Mouse (Mus musculus) embryo, embryonic 10.5 days (tissue): ENCODE data around the gene Slc26a6.

Experiments
- DNase-seq: peaks from one replicate; pipeline ENCODE4 v3.0.0-alpha.2; 2015; ENCODE audit warnings: low spot score

The Slc26a6 gene

GRCm38 (mm10) chr9:108847374-108847773 is 5.7 kb upstream of the Slc26a6 start:
- no peak for DNase-seq

DNA sequence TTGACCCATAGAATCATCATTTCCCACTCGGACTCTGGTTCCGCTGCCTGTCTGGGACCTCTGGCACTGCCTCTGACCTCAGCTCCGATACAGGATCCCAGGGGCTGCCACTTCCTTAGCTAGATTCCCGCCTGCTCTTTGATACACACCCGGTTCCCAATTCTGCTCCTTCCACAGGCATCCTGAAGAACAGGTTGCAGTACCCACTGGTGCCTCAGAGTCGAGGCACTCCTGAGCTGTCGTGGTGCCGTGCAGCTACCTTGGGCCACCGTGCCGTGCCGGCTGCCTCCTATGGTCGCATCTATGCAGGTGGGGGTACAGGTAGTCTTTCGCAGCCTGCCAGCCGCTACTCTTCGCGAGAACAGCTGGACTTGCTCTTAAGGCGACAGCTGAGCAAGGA is 4.7 kb upstream of the Slc26a6 start:
- DNase-seq, result no peak

GRCm38 (mm10) chr9:108853635-108854240 is 655 bp downstream of the Slc26a6 start:
- DNase-seq, result peak; percentile 97

DNA sequence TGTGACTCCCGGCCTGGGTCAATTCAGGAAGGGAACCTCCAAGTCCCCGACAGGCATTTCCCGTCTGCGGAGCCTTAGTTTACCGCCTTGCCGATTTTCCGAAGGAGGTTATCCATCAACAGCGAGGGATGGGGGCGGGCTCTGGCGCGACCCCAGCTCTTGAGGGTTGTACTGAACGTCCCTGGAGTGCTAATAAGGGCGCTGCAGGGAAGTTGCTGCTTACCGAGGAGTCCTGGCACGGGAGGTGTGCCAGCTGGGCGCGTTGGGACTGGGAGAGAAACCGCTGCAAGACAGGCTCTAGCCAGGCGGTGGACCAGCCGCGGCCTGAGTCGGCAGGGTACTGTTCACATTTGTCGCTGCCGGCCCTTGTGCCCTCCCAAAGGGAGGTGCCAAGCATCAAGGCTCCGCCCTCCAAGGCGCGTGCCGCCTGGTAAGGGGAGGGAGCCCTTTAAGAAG is 1.2 kb downstream of the Slc26a6 start:
- peak; percentile 92 for DNase-seq

DNA sequence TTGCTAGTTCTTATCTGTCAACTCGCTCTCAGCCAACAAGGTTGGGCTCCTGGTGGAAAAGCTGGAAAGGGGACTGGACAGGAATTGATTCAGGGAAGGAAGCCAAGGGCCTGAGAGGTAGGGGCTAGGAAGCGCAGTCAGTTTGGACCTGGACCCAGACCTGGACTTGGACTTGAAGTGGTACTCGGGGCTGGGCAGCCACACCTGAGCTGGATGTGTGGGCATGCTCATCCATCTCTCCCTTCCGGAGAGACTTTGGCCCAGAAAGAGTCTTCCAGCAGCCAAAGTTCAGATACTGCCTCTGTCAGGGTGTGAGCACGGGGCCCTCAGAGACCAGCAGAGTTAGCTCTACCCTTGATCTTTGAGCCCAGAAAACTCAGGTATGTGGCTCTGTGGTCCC is 2.3 kb downstream of the Slc26a6 start:
- DNase-seq, result no peak

GRCm38 (mm10) chr9:108858792-108859527 is 5.9 kb downstream of the Slc26a6 start:
- DNase-seq, result no peak

DNA sequence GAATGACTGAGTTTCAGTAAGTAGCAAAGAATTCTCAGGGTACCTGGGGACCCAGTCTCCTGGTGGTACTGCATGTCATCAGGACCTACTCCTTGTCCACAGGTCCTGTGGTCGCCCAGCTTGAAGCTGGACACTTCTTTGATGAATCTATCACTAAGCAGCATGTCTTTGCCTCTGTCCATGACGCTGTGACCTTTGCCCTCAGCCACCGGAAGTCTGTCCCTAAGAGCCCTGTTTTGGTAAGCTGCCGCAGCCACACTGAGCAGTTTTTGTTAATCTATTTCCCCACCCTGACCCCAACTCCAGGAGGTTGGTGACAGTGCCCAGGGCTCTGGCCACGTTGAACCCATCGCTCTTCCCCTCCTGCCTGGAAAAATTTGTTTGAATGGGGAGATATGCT is 59.2 kb downstream of the Slc26a6 start:
- no peak for DNase-seq

DNA sequence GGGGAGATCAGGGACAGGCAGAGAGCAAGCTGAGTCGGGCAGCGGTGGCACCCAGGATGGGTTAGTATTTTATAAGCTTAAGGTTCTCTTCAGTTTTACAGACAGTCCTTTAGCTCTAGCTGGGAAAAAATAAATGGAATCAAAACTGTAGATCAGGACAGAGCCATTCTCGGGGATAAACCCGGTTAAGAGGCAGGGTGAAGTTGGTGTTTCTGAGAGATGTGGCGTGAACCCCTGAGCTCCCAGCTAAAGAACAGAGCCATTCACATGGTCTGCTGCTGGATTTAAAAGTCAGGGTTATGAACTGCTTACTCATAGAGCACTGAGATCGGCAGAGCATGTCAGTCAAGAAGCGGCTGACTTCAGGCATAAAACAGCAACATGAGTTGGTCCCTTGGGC is 60.1 kb downstream of the Slc26a6 start:
- DNase-seq, result no peak

- no peak for DNase-seq
Observed at GRCm38 (mm10) chr9:108913621-108914020, 60.5 kb downstream of the Slc26a6 start.

GRCm38 (mm10) chr9:108914491-108914890 is 61.4 kb downstream of the Slc26a6 start, which contains the start of gene Tmem89:
TSS of gene Tmem89 (plus strand) at chr9:108914619.
- no peak for DNase-seq

- no peak for DNase-seq
Observed at GRCm38 (mm10) chr9:108925897-108926296, 72.8 kb downstream of the Slc26a6 start.

- DNase-seq, result no peak
Observed at GRCm38 (mm10) chr9:108928424-108928823, 75.3 kb downstream of the Slc26a6 start.

DNA sequence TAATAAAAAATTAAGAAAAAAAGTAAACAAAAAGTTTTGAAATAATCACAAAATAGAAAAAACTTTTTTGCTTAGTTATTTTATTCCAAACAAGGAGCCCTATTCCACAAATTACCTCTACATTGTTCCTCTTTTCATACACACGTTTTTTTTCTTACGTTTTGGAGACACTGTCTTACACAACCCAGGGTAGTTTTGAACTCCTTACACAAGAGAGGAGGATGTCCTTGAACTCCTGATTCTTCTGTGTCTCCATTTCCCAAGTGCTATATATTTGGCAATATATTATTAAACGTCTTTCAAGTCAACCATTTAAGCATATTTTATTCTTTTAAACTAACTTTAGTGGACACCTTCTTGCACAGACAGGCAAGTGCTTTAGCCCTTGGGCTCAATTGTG is 82.9 kb downstream of the Slc26a6 start:
- DNase-seq, result no peak

DNA sequence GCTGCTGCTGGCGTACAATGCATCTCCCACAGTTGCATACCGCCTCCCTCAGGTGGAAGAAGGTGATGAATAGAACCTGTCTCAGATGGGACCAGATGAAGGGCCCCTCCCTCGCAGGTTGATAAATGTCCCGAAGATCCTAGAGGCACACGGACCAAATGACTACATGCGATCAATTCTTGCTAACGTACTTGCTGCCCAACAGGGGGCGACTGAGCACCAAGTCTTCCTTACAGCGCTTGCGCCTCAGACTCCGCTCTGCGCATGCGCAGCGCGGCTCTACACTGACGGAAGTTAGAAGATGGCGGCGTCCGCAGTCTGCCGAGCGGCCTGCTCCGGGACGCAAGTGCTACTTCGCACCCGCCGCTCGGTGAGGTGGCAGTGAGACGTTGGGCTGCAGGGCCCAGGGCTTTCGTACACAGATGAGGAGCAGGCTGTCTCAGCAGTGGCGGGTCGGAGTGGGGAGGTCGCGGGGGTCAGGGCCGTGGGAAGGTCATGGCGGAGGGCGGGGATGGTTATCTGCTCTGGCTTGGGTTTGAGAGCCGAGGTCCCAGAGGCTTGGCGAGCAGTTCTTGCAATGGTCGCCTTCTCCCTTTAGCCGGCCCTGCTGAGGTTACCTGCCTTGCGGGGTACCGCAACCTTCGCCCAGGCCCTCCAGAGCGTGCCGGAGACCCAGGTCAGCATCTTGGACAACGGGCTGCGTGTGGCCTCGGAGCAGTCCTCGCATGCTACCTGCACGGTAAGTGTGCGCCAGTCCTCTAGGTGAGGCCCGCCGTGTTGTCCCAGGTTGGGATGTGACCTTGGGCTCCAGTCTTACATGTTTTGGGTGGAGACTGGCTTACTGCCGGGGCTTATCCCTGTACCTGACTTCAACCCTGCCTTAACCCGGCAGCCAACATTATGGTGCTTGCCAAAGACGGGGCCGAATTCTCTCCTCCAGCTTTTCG is 83.6 kb downstream of the Slc26a6 start, which contains the start of gene Uqcrc1:
Gene Uqcrc1 (plus strand): TSS at position 216 of the 947 bp plus-strand sequence.
- DNase-seq, result peak; percentile 98

DNA sequence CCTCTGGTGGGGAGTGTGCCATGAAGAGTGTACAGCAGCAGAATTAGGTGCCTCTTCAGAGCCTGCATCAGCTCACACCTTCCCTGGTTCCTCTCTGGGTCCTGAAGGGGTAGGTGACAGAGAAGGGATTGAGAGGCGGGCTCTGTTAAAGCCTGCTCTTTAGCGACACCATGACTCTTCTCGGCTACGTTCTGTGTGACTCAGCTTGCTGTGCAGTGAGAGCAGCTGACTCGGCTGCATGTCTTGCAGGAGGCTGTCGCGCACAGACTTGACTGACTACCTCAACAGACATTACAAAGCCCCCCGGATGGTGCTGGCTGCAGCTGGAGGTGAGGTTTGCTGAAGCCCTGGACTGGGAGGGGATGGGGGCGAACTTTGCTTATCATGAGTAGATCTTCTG is 92.0 kb downstream of the Slc26a6 start:
- no peak for DNase-seq

DNA sequence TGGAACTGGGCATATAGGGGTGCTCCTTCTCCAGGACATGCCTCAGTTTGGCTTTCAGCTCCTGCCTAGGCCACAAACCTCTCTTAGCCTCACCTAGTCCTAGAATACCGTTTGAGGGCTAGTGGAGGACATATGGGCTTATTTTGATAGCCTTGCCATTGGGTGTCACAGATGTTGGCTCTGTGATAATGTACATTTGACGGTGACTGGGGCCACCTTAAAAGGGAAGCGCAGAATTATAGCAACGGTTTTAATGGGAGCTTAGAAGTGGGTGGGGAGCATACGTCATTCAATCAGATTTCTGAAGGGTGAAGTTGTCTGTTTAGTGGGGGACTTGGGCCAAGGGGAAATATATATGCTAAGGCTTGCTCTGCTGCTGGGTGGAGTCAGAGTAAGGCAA is 92.5 kb downstream of the Slc26a6 start:
- no peak for DNase-seq

- DNase-seq, result peak; percentile 50
Observed at GRCm38 (mm10) chr9:108949231-108949966, 96.3 kb downstream of the Slc26a6 start.

DNA sequence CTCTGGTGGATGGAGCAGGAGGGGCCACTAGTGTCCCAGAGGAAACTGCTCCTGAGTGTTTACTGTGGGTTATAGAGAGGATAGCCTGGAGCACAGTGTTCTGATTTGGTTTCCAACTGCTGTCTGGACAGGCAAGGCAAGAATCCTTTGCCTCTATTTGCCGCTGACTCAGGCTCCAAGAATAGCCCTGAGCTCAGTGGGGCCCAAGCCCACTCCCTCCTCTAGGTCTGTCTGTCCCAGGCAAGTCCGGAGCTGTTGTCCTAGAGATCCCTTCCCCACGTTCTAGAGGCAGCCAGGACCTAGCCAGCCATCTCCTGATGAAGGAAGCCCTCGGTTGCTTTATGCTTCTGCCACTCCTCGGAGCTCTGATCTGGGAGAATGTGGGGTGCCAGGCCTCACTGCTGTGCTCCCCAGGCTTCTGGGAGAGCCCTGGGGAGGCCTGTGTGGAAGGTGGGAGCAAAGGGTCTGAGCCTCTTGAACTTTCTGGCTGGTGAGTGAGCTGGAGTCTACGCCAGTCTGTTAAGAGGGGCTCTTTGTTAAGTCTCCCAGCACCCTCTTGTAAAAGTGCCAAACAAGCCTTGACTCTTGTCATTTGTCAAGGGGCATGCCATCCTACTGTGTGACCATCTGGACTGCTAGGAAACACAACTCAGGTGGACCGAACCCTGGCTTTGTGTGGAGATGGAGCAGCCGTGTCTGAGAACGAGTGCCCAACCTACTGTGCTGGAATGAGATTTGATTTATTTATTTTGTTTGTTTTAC is 97.1 kb downstream of the Slc26a6 start:
- no peak for DNase-seq

GRCm38 (mm10) chr9:108953081-108953636 is 100.1 kb downstream of the Slc26a6 start, which contains the start of gene Col7a1:
TSS of gene Col7a1 (plus strand) at chr9:108953586.
- DNase-seq, result no peak

GRCm38 (mm10) chr9:108955241-108955640 is 102.2 kb downstream of the Slc26a6 start:
- no peak for DNase-seq

GRCm38 (mm10) chr9:108955846-108956245 is 102.8 kb downstream of the Slc26a6 start:
- DNase-seq, result no peak
